Mouse (Mus musculus) C2C12 (cell line): Measurements from ENCODE around the gene Dnajc6.

Experiments
- CTCF ChIP-seq: IDR thresholded peaks from one replicate; pipeline ENCODE4 v1.5.1; 2011; ENCODE audit not compliant: control insufficient read depth, insufficient read depth, insufficient read length
- MAX ChIP-seq: IDR thresholded peaks from one replicate; pipeline ENCODE4 v1.6.1; 2011; ENCODE audit warnings: mild to moderate bottlenecking, control low read depth
- USF1 ChIP-seq: IDR thresholded peaks from one replicate; pipeline ENCODE4 v1.6.1; 2011; ENCODE audit warnings: low read depth, mild to moderate bottlenecking, control low read depth, moderate library complexity

DNA sequence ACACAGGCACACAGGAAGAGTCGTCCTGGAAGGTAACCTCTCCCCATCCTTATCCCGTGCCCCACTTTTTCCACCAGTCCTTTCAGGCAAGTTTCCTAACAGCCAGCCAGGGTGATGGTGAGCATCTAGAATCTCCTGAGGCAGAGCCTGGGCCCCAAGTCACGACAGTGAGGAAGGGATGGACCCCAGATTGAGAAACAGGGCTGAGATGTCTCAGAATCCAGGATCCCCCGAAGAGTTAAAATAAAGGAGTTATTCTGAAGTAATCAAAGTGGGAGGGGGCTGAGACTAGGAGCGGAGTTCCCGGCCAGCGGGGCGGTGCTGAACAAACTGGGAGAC, 150.4 kb downstream of the Dnajc6 start:
- no peak for TF ChIP-seq CTCF
- TF ChIP-seq USF1, result no peak
- TF ChIP-seq MAX, result no peak
